Comparison of ENCODE assay signal across 9 mouse cellular contexts in genomic region chr4:136776471-136776892, GRCm38 (mm10). TPM values are rescaled to one million over a fixed set of nuclear protein-coding genes. Genes with fewer than 3 reads are reported as not detected.
DNase-seq lines count a peak whose midpoint lies in the region; ATAC-seq and TF ChIP-seq lines count a peak whose summit lies in the region.
"Had no signal": no experiment of that assay in that cellular context is flagged by ENCODE, and none has a peak within 500 bp of the region (broad histone marks: within the 10 kb centered on the region; RNA-seq: fewer than 3 reads in every experiment).

No protein-coding gene starts in this region.

- peak overlapping the region; percentile 23; the same call in 1 of the 2 replicates for H3K27ac ChIP-seq in kidney, embryonic 15.5 days
- no peak overlapping the region for H3K27ac ChIP-seq in limb, embryonic 13.5 days
- H3K27ac ChIP-seq: macrophage had no signal

- H3K36me3 ChIP-seq in kidney, embryonic 15.5 days, result peaks cover 1% of the 10 kb centered on the region; the same call in 1 of the 2 replicates
- peaks cover under 1% of the 10 kb centered on the region for H3K36me3 ChIP-seq in limb, embryonic 13.5 days

- no peaks in the 10 kb centered on the region for H3K9me3 ChIP-seq in kidney, embryonic 15.5 days (replicated peaks)
- no peaks in the 10 kb centered on the region for H3K9me3 ChIP-seq in limb, embryonic 13.5 days

- 0 out of 2 replicates have a peak, but pooled peaks have one; percentile 50 for ATAC-seq in kidney, embryonic 15.5 days (replicated peaks; ENCODE audit: low FRiP score)
- ATAC-seq in limb, embryonic 13.5 days (ENCODE audit: low FRiP score, low read depth), result 0 out of 2 replicates have a peak, but pooled peaks have one; percentile 42
- no peak for ATAC-seq in granulocyte monocyte progenitor cell, adult 5-6 weeks (replicated peaks; ENCODE audit: poor library complexity, severe bottlenecking)

- DNase-seq in kidney, adult 11 months, result no peak
- peak; percentile 61 for DNase-seq in brain, embryonic 14.5 days (ENCODE audit: low read depth)
- peak; percentile 60 to 83 for DNase-seq in gastrocnemius, postnatal 4 days (ENCODE audit: low spot score in 2 of 2)
- no peak for DNase-seq in cerebellum, adult 11 months
- no peak for DNase-seq in cerebellum, postnatal 36 days

- peaks cover 51% of the 10 kb centered on the region for H3K4me1 ChIP-seq in kidney, embryonic 15.5 days
- peaks cover 63% of the 10 kb centered on the region for H3K4me1 ChIP-seq in limb, embryonic 13.5 days

- no peaks in the 10 kb centered on the region for H3K27me3 ChIP-seq in kidney, embryonic 15.5 days
- H3K27me3 ChIP-seq in limb, embryonic 13.5 days, result no peaks in the 10 kb centered on the region

- no peak overlapping the region for H3K9ac ChIP-seq in kidney, embryonic 15.5 days
- H3K9ac ChIP-seq in limb, embryonic 13.5 days, result no peak overlapping the region; the same call in 1 of the 2 replicates

- H3K4me2 ChIP-seq in kidney, embryonic 15.5 days, result peak overlapping the region; percentile 26
- peak overlapping the region; percentile 34 for H3K4me2 ChIP-seq in limb, embryonic 13.5 days (replicated peaks)

- WGBS in kidney, embryonic 15.5 days, result 8% methylated on average over 9 of the region's 9 CpGs
- 13% methylated on average over 9 of the region's 9 CpGs for WGBS in limb, embryonic 13.5 days

- no peak for TF ChIP-seq POLR2A in brain, embryonic 14.5 days (IDR thresholded peaks at IDR 0.05; ENCODE audit: borderline replicate concordance, extremely low read depth, insufficient read depth, insufficient read length, poor library complexity, severe bottlenecking)

- TF ChIP-seq CTCF in brain, embryonic 14.5 days (IDR thresholded peaks at IDR 0.05; ENCODE audit: borderline replicate concordance, extremely low read depth, insufficient read depth, insufficient read length), result no peak

- H3K4me3 ChIP-seq in kidney, embryonic 15.5 days (replicated peaks), result no peak overlapping the region
- no peak overlapping the region for H3K4me3 ChIP-seq in limb, embryonic 13.5 days

RNA-seq across cellular contexts. Expression of gene Ephb2, which starts 59.3 kb away (rescaled TPM):
- polyA plus RNA-seq in kidney, embryonic 15.5 days (2015; fragmentation: Nextera tagmentation; extraction: Ambion mirVana), result 7.1 and 8.7 TPM in 2 replicates
- 110 and 141 TPM in 2 replicates for polyA plus RNA-seq in brain, embryonic 14.5 days (2012; rRNA removed)
- total RNA-seq in gastrocnemius, postnatal 4 days (2021), result 10 to 100 TPM; 12.3 to 13.5 TPM
- 10.3 and 10.9 TPM in 2 replicates for polyA plus RNA-seq in limb, embryonic 13.5 days (2015; fragmentation: Nextera tagmentation; extraction: Ambion mirVana)
- 0.47 and 2.6 TPM in 2 replicates for total RNA-seq in granulocyte monocyte progenitor cell, adult 5-6 weeks (2014; fragmentation: Nextera tagmentation)
- total RNA-seq in granulocyte monocyte progenitor cell, adult 5-6 weeks (2017), result 0.39 and 0.57 TPM in 2 replicates

Comparison
In these comparisons a context has a peak if more than half of its experiments do, and no peak if none do; other contexts are left out.
1. DNase-seq: peak in brain, embryonic 14.5 days (single experiment) and gastrocnemius, postnatal 4 days (2 of 2); none in kidney, adult 11 months (single experiment), cerebellum, adult 11 months (single experiment) and cerebellum, postnatal 36 days (0 of 2).